Mouse (Mus musculus) retina, postnatal 7 days (tissue): ENCODE results near the gene Klrb1.
"Not testable (repeated sequence)": the region's sequence is repeated elsewhere in the genome, so short reads cannot be mapped to it uniquely, and the experiment has no call there.

ENCODE experiments used
- DNase-seq: peaks from one replicate; pipeline ENCODE4 v3.0.0-alpha.2; 2012; ENCODE audit warnings: low read depth, low spot score

Klrb1 gene

DNA sequence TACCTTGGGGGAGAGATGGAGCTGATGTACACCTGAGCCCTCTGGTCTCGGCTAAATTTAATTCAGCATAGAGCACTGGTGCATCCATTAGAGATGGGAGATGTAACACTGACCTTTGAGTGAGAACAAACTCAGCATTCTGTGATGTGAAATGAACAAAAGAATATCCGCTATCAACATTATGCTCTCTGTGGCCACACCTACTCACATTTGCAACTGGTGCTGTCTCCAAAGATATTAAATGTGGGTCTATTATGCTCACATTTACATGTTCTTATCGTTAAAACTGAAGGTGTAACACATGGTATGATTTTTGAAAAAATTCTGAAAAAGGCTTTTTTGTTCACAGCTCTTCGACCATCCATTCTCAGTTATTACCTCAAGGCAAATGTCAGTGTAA lies at the start of gene Klrb1:
Klrb1 (minus strand) TSS at position 101 of the 400 bp plus-strand sequence.
- no peak for DNase-seq

DNA sequence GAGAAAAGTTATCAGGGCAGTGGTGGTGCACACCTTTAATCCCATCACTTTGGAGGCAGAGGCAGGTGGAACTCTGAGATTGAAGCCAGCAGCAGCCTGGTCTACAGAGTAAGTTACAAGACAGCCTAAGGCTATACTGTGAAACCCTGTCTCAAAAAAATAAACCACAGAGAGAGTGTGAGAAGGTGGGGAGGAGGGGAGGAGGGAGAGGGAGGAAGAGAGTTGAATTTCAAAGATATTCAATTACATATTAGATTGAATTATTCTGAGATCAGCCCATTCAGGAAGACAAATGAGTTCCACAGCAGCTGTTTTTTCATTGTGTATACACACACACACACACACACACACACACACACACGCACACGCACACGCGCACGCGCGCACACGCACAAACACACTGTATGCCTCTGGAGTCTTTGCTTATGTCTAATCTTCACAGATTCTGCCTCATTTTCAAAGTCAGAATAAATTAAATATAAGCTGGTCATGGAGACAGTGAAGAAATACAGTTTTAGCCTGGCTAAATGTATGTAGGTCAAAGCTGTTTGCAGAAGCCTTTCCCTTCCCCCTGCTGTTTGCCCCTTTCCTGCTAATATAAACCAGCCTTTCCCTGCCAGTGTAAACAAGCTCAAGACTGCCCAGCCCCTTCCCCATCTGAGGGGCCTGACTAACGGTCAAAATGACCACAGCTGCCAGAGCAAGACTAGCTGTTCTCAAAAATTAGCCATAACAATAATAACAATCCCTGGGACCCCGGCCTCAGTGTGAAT lies 46.8 kb upstream of the Klrb1 start:
- peak; percentile 19 for DNase-seq

DNA sequence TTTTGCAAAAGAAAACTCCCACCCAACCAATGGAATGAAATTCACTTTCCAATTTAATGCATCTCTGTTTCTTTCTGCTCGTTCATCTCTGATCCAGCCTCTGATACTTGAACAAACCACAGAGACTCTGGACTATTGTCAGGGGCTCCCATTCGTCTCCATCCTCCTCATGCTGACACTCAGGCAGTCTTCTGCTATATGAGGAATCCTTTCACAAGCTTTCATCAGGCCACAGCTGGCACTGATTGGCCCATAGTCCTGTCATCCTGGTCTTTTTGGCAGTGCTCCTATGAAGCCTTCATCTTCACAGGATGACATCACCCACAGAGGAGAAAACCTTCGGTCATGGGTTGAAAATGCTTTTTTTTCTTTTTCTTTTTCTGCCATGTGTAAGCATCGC lies 45.2 kb upstream of the Klrb1 start:
- DNase-seq: no peak

DNA sequence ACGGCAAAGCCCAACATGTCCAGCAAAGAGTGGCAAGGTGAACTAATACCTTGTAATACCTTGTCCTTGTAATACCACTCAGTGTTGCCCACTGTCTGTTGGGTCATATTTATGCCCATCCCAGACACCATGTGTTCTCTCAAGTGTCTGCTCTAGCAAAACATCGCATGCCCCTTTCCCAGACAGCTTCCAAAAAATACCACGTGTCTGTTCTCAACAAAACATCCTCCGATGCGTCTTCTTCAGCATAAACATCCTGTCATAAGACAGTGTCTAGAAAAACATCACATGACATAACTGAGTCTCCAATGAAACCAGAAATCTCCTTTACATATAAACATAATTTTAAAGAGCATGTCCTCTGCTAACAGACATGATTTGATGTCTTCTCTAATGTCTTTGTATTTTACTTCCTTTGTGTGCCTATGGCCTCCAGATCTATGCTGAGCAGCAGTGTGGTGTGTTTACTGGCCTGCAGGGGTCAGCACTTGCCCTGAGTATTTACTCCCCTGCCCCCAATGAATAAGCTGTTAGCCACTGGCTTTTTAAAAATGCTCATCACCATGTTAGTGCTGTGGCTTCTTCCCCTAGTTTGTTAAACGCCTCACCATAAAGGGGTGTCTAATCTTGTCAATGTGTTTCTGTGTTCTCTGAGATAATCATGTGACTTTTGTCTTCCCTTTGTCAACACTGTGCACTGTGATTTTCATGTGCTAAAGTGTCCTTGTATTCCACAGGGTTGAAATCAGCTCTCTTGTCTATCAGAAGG lies 43.8 kb upstream of the Klrb1 start:
- DNase-seq: peak; percentile 60

DNA sequence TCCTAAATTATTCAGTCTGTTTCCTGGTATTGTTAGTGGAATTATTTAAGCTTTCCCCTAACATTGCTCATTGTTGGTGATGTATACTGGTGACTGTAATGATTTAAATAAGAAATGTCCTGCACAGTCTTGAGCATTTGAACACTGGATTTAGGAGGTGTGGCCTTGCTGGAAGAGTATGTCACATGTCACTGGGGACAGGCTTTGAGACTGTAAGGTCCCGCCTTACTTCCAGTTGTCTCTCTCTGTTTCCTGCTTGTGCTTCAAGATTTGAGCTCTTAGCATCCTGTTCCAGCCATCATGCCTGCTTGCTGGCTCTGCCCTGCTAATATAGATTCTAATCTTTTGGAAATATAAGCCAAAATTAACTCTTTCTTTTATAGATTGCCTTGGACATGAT lies 42.4 kb upstream of the Klrb1 start:
- DNase-seq: no peak

DNA sequence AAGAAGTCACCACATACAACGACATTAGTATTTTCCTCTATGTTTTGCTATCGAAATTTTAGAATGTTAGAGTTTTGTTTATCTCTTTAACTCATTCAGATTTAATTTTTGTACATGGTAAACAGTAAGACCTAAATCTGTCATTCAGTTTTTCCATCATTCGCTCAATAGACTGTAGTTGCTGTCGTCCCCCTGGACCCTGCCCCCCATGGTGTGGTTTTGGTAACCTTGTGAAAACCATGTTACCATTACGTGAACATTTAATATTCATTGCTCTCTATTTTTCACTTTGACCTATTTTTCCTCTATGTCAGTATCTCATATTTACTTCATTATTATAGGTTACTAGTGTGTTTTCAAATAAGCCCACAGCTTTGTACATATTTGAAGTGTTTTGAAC lies 41.7 kb upstream of the Klrb1 start:
- DNase-seq: no peak

DNA sequence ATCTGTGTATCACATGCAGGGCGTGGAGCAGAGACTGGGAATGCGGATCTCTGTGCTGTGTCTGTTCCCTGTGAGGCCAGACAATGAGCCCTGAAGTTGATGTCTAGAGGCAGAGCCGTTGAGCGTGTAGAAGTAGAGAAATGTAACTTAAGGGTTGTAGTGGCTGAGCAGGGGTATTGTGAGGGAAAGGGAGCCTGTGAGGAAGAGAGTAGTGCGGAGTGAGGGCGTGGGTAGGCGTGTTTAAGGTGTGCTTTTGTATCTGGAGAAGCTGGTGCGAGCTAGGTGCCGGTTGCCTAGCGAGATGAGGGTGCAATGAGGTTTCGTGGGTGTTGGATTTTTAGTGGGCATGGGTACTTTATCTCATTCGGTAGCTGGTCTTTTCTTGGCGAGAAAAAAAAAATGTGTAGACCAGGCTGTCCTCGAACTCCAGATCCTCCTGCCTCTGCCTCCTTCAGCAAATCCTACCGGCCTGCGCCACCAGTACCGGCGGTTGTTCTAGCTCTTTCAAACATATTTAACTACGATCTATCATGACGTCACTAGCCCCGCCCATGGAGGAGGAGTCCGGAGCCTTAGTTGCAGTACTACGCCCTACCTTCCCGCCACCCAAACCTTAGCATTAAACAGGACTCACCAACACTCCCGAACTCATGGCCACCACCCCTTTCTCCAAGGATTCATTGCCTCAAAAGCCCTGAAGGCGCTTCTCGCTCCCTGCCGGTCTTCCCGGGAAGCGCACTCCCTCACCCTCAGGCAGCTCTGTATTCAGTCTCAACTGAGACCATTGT lies 41.1 kb upstream of the Klrb1 start:
- peak; percentile 96 for DNase-seq

DNA sequence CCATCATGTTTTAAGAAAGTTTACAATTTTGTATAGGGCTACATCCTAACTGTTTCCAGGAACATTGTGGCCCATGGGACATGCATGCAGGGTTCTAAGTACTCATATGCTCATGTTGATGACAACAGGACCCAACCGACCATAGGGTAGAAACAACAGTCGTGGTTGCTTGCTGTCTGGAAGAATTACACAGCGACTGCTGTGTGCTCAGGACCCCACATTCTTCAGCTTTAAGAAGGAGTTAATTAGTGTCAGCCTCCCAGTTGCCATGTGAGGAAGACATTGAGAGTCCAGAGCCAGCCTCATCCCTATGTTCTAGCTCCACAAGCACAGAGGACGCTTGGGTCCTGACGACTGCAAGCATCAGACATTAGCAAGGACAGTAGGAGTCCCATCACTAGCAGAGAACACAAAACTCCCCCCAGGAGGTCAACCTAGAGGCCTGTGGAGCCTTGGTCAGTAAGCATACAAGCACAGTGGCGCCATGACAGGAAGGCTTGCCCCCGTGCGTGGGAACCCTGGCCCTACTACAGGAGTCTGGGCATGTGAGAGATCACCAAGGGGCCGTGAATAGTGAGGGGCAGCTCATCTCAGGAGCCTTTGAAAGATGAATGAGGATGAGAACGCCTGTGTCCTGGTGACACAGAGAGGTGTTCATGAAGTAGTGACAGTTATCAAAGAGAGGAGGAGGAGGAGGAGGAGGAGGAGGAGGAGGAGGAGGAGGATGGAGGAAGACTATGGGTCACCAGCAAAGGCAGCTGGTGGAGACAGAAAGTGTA lies 40.2 kb upstream of the Klrb1 start:
- not testable (repeated sequence) for DNase-seq

DNA sequence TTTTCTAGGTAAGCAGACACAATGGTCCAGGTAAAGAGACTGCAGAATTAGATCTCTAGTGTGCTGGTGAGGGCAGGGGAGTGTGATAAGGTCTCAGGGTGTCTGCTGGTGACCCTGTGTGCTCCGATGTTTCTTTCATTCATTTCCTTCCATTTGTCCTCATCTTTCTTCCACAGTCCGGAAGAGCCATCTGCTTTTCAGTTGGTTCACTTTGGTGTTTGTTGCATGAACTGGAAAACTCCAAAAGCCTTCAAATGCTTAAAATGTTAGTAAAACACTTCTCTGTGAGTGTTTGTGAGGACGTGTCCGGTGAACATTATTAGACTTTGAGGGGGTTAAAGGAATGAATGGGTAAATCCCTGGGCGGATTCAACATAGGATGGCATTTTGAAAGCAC lies 38.3 kb upstream of the Klrb1 start:
- DNase-seq: no peak

DNA sequence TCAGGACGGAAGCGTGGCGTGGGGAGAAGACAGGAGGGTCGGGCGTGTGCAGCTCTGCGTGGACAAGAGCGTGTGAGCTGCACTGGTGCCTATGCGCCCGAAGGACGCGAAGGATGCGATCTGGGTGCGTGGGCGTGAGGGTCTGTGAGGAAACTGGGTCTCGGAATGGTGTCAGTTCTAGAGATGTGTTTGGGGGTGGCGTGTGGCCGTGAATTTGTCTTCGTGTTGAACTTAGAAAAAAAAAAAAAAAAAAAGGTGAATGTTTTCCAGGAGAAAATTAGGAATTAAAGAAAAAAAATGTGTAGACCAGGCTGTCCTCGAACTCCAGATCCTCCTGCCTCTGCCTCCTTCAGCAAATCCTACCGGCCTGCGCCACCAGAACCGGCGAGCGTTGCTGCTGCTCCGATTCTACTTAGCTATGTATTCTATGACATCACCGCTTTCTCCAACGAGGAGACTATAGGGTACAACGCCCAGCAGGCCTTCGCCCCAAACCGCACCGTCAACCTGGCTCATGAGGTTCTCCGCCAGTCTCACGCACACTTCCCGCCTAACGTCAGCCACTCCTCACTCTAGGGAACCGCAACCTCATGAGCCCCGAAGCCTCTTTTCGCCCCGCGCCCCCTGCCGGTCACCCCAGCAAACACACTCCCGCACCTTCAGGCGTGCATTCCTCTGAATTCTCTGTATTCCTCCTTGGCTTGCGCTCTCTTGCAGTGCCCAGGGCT lies 37.7 kb upstream of the Klrb1 start:
- DNase-seq: peak; percentile 82

DNA sequence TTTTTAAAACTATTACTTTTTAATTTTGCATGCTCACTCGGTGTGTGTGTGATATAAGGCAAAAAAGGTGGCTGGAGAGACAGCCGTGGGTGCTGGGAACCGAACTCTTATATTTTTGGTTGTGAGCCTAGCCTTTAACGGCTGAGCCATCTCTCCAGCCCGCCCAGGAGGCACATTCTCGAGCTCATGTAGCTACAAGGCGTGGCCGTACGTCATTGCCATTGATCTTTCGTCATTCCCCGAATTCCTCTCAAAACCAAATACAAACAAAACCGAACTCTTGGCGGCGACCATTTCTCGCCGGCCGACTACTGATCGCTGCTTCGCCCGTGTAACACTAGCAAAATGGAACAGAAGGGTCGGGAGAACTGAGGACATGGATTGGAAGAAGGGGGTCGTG lies 37.2 kb upstream of the Klrb1 start:
- peak; percentile 81 for DNase-seq

DNA sequence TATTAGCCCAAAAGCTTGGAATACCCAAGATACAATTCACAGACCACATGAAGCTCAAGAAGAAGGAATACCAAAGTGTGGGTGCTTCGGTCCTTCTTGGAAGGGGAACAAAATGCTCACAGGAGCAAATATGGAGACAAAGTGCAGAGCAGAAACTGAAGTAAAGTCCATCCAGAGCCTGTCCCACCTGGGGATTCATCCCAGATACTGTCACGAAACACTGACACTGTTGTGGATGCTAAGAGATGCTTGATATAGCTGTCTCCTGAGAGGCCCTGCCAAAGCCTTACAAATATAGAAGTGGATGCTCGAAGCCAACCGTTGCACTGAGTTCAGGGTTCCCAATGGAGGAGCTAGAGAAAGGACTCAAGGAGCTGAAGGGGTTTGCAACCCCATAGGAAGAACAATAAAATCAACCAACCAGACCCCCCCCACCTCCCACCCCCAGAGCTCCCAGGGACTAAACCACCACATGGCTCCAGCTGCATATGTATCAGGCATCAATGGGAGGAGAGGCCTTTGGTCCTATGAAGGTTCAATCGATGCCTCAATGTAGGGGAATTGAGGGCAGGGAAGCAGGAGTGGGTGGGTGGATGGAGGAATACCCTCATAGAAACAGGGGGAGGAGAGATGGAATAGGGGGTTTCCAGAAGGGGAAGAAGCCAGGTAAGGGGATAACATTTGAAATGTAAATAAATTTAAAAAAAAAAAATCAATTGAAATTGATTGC lies 36.5 kb upstream of the Klrb1 start:
- DNase-seq: no peak

DNA sequence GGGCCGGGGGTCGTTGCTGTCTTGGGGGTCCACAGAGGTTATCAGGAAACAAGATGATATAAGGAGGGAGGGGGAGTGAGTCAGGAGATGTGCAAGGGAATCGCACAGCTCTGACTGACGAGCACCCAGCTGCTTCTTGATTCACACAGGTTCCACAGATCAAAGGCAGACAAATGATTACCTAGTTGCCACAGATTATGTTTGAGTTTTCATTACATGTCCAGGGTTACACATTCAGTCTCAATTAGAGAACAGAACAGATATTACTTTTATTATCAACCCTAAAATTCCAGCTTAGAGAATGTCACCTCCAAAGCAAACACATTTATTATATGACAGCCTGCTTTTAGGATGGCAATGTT lies 32.5 kb upstream of the Klrb1 start:
- DNase-seq: not testable (repeated sequence)

DNA sequence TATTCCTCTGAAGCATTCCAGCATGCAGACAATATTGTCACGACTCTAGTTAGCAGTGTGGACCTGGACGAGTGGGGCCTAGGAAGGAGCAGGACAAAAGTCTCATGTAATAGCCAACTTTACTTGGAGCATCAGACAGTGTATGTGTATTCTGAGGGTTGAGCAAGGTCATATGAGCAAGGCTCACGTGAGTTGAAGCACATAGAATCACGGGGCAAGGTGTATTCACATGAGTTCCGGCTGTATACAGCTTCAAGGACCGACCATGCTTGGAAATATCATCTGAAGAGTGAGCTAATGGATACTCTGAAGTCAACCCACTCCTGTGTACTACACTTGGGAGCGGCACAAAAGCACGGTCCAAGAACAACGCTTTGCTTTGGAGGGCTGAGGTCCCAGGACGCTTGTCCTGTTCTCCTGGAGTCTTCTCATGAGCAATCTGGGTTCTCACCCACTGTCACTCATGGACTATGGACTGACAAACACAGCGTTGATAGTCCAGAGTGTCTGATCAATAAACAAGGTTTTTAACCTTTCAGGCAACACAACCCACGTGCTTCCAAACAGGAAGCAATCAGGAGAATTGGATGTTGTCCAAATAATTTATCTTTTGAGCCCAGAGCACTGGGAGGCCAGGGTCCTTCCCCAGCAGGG lies 32.0 kb upstream of the Klrb1 start:
- not testable (repeated sequence) for DNase-seq

DNA sequence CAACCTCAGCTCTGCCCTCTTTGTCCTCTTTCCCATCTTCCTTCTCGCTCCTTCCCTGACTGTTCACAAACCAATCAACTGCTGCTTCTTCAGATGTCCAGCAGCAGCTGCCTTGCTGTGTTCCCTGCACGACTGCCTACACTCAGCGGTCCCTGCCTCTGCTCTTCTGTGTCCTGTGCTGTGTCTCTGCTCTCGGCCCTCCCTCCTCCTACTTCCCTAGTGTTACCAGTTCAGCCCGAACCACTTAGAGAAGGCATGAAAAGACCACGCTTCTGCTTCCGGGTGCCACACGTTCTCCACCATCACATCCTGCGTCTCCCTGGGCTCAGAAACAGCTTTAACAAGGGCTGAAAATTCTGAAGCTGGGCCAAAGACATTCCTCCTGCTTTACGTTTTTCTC lies 31.4 kb upstream of the Klrb1 start:
- DNase-seq: not testable (repeated sequence)

DNA sequence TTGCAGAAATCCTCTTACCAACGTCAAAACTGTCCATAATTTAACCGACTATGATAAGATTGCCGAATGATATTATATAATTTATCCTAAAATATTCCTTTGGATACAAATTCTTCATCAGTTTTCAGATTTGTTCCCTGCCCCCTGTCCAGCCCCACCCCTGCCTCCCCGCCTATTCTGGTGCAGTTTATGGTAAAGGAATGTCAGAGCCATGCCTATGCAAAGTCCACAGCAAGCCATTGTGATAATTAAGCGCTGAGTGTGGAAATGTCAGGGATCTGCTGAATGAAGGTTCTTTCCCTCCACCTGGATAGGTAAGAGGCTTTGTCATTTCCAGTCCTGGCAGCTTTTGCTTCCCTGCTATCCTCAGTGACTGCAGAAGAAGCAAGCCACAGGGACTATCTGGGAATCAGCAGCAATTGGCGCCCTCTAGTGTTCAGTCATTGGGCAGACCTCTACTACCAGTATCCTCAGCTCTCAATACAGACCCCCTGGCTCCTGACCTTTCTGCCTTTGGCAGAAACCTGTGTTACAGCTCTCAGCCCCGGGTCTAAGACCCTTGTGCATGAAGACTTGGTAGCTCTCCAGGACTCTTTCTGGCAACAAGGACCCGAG lies 30.9 kb upstream of the Klrb1 start:
- DNase-seq: peak; percentile 56

DNA sequence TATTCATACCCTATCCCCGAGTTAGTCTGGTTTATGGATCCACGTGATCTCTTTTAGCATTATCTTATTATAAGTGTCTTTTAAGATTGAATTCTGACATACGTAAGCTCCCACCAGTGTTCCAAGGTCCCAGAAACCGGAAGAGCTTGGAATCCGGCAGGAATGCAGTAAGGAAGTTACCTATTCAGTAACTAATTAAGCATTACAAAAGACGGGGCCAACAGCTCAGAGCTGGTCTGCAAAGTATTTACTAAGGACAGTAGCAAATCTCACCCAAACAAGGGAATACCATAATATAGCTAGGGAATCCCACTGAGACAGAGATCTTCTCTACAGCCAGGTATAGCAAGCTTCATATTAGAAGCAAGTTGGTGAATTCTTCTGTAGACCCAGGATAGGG lies 24.1 kb upstream of the Klrb1 start:
- DNase-seq: not testable (repeated sequence)

DNA sequence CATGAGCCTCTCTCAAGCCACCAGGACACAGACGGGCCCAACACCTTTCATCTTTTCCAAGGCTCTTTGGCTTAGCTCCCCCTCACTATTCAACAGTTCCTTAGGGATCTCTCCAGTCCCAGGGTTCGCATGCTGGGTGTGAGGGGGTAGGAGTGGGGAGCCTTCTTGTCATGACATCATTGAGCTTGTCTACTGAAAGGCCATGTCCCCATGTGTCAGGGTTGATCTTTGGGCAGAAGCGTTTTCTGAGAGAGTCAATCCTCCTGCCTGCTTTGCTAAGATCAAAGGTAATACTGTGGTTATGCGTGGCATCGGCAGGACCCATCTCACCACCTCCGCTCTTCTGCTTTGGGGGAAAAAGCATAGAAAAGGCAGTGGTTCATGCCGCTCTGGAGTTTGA lies 14.6 kb upstream of the Klrb1 start:
- no peak for DNase-seq

DNA sequence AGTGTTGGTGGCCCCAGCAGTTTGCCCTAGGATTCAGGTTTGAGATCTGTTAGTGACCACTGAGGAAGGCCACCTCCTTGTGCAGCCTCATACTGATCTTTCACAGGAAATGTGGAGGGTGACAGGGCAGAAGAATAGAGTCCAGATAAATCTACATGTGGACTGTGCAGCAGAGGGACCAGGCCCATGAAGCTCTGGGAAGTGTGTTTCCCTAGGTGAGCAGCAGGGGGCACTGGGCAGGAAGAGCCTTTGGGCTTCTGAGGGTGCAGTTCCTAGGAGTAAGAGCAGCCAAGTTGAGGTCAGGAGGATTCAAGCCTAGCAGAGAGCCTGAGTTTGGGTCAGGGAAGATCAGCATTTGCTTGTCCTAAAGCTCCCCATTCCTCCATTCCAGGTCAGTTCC lies 13.2 kb upstream of the Klrb1 start:
- no peak for DNase-seq
